Mouse (Mus musculus): ENCODE data around the gene Zfp536.

Gene Zfp536

DNA sequence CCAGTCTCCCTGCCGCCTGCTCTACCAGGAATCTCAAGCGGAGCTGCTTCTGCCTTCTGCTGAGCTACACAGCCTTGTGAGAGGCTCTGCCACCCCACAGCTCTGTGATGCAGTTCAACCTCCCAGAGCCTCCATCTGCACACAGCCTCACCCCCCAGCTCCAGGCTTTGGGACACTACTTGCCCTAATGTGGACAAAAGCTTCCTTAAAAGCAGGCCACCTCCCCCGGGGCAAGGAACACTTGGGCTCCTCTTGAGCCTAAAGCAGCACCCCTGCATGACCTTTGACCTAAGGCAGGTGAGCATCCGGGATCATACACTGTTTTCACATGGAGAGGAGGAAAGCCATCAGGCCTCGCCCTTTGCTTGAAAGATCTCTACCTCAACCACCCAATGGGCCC lies 219.0 kb downstream of the Zfp536 start:
- no peak for DNase-seq (ENCODE audit: low spot score in 2 of 2)

DNA sequence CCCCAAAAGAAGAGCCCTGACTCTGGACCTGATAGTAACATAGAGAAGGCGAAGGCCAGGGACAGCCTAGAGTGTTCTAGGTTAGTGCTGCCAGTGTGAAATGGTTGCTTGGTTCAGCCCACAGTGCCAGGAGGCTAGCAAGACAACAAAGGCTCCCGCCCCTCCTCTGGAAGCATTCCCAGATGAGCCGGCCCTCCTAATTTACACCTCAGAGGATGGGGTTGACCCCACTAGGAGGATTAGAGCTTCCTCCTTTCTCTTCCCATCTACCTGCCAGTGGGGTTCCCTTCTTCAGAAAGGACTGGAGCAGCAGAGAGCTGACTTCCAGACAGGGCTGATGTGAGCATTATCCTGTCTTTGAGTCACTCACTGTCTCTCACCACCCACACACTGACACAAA lies 219.8 kb downstream of the Zfp536 start:
- no peak for DNase-seq (ENCODE audit: low spot score in 2 of 2)

DNA sequence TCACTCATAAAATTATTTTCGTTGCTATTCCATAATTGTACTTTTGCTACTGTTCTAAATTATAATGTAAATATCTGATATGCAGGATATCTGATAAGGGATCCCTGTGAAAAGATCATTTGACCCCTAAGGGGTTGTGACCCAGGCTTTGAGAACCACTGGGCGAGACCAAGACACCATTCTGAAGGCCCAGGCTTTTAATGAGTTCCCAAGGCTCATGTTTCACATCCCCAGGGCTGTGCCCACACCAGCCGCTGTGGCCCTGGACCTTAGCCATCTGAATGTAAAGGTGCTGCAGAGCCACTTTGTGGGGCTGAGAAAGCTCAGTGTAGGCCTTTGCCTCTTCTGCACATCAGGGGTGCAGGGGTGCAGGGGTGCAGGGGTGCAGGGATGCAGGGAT lies 221.1 kb downstream of the Zfp536 start:
- DNase-seq (ENCODE audit: low spot score in 2 of 2), result no peak

DNA sequence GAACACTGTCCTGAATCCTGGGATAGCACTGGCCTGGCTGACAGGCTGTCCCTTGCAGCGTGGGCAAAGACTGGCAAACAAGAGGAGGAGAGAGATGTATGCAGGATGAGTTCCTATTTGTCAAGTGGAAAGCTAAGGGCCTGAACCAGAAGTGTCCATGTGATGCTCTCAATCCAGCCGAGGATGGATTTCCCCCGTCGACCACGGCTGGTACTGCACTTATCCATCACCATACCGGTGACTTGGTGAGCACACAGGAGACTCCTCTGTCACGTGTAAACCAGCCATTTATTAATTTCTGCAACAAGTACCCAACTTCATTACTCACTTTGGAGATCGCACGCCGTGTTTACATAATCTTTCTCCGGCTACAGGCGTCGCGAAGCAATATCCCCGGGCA lies 224.6 kb downstream of the Zfp536 start:
- DNase-seq (ENCODE audit: low spot score in 2 of 2), result no peak

DNA sequence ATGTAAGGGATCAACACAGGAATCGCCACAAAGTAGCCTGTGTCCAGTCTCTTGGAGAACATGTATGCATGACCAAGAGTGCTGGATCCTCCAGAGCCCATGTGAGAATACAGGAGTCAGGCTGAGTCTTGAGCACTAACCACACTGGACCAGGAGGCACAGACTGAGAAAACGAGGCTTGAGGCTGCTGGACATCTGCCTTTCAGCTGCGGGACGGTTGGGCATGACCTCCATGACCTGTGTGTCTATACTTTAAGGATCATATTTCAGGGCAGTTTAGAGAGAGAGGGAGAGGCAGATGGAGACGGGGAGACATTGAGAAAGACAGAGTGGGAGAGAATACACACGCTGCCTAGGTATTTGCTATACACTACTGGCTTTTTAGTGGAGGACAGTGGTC lies 229.4 kb downstream of the Zfp536 start:
- no peak for DNase-seq (ENCODE audit: low spot score in 2 of 2)

DNA sequence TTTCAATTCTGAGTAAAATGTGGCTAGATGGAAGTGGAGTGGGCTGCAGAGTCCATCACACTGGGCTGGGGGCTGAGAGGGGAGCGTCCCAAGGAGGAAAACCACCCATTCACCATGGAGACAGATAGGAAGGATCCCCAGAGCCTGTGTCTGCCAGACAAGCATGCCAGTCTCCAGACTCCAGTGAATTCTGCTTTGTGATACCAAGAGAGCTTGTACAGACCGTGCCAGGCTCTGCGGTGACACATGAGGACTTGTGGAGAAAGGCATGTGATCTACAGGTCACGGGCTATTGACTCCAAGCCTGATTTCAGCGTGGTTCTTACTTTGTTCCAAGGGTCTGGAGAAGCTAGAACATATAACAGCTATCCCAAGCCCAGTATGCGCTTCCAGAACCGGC lies 230.5 kb downstream of the Zfp536 start:
- no peak for DNase-seq (ENCODE audit: low spot score in 2 of 2)

DNA sequence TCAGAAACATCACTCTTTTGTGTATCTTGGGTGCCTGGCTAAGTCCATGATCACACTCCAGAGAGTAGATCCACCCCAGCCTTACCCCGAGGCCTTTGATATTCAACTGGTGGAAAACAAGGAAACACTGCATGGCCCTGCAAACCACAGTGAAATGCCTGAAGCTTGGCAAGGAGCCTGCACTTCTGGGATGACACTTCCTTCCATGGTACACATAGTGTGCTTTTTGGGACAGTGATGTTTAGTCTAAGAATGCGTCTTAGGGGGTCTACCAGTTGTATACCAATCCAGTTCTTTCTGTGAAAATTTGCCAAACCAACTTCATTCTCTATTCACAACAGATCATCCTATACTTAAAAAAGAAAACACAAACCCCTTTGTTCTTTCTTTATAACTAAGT lies 242.3 kb downstream of the Zfp536 start:
- no peak for DNase-seq (ENCODE audit: low spot score in 2 of 2)

DNA sequence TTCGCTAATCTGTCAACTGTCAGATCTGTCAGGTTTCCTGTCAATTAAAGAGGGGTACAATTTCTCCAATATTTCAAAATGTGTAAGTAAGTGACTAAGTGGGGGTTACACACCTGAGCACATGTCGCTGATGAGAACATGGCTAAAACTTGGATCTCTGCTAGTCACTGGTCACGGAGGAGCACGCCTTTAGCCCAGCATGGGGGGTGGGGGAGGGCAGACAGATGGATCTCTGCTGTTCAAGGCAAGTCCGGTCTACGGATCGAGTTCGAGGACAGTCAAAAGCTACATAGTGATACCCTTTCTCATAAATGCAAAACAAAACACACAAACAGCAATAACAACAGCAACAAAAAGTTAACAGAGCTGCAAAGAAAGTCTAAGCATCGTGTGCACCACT lies 245.1 kb downstream of the Zfp536 start:
- no peak for DNase-seq (ENCODE audit: low spot score in 2 of 2)

DNA sequence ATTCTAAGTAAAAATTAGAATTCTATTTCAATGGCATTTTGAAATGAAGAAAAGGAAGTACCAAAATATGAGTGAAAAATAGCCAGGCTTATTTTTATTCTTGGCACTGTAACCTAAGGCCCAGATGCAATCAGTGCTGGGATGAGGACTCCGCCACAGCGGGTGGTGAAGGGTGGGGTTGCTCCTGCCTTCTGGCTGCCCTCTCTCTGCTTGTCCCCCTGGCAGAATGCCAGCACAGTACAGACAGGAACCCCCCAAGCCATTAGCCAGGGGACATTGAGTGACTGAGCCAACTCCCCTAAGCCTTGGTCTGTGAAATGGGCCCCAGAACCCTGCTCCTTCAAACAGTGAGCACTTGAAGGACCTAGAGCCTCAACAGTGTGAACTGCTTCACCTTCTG lies 245.6 kb downstream of the Zfp536 start:
- DNase-seq (ENCODE audit: low spot score in 2 of 2), result no peak

DNA sequence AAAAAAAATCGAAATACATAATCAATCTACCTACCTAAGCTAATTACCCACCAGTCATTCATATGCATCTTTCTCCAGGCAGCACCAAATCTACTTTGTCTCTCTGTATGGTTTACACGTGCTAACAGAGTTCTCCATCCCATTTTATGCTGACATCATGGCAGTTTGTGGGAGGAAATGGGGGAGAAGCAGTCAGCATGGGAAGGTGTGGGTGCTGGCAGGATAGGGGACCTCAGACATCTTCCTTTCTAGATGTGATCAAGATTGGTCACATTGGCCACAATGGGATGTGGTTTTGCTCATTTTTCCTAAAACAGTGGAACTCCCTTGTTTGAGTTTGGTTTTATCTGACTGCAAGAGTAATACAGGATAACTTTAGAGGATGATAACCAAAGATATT lies 252.0 kb downstream of the Zfp536 start:
- no peak for DNase-seq (ENCODE audit: low spot score in 2 of 2)

DNA sequence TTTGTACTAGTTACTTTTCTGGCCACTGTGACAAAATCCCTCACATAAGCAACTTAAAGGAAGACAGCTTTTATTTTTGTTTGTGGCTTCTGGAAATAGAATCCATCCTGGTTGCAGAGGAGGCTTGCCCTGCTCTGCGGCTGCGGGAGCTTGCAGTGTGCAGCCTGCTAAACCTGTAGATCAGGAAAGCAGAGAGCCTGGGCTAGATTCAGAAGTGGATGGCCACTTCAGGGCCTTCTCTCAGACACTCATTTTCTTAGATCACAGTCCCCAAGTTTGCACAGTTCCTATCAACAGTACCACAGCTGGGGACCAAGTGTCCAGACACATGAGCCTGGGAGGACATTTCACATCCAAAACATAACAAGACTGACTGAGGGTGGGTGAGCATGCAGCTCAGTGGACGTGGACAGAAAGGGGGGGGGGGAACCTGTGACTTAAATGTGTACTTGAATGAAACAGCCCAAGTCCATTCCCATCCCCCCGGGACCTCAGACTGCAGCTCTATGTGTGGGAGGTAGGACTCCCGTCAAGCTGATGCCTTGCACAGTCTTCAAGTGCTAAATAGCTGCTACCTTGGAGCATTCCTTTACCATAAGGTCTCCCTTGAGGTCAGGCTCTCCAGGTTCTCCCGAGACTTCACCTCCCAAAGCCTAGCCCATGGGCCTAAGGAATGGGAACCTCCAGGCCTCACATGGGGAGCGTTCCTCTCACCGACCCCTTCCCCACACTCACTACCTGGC lies 262.3 kb downstream of the Zfp536 start:
- no peak for DNase-seq (ENCODE audit: low spot score in 2 of 2)

DNA sequence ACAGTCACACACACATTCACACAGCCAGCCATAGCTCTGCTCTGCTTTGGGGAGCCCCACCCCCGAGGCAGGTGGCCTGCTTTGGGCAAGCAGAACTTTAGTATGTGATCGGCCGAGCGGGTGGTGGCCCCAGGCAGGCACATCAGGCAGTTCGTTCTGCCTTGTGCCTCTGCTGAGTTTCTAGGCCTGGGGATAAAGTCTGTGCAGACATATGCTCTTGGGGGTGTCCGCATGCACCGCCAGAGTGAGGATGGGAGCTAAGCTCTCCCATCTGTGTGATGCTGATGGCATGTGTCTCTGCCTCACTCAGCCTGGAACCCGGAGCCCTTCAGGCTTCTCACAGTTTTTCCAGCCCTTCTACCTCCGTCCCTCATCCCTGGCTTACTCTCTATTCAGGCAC lies 263.7 kb downstream of the Zfp536 start:
- no peak for DNase-seq (ENCODE audit: low spot score in 2 of 2)

DNA sequence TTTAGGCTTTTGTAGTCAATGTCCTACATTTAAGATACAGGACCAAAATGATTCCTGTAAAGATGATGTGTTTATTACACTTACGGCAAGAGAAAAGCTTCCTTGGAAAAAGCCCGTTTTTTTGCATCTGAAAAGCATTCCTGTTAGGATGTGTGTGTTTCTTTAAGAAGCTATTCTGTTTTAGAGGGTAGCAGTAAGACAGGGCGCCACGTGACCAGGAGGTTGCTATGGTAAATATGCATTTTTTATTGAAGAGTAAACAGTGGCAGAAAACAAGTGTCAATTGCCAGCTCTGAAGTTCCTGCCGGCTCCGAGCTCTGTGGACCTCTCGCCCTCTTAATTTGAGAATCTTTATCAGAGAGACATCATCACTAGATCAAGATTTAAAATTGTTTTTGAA lies 267.9 kb downstream of the Zfp536 start:
- DNase-seq (ENCODE audit: low spot score in 2 of 2), result no peak

DNA sequence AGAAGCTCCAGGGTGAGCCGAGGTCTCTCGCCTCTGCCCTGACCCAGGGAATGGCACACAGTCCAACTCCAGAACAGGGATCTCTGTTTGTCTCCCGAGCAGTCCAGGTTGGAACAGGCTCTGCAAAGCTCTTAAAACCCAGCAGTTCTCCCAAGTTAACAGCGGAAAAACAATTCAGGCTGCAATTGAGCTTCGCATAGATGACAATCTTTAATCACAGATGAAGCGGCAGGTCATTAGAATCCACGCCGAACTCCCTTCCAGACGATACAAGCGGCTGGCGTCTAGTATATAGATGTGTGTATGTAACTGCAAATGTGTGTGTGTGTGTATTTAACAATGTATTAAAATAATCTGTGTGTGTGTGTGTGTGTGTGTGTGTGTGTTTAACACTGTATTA lies 268.3 kb downstream of the Zfp536 start:
- no peak for DNase-seq (ENCODE audit: low spot score in 2 of 2)

DNA sequence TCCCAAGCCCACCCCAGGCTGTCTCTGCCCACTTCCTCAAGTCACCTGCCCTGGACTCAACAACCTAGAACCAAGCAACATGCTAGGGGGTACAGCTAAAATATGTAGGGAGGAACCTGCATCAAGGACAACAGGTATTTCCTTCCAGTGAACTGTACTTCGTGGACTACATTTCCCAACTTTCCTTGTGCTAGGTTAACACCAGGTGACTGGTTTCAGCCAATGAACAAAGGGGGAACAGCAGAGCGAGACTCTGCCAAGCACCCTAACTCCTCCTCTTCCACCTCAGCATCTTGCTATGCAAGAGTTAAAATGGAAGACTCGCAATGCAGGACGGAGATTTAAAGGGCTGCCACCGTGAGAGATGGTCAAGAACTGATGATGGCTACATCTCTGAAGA lies 274.6 kb downstream of the Zfp536 start:
- no peak for DNase-seq (ENCODE audit: low spot score in 2 of 2)

DNA sequence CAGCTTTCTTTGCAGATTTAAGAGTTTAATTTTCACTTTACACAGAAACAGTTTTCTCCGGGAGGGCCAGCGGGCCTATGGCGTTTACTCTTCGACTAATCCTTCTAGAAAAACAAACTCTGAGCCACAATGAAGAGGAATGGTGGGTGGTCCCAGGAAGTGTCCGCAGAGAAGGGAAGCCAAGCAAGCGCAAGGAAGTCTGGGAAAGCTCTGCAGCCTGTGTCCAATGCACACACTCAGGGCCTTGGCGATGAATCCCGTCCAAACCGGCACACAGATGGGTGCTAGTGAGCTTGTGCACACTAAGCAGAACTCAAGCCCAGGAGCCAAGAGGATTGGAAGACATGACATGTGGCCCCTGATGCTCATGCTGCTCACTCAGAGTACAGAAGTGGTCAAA lies 276.9 kb downstream of the Zfp536 start:
- DNase-seq (ENCODE audit: low spot score in 2 of 2), result no peak

DNA sequence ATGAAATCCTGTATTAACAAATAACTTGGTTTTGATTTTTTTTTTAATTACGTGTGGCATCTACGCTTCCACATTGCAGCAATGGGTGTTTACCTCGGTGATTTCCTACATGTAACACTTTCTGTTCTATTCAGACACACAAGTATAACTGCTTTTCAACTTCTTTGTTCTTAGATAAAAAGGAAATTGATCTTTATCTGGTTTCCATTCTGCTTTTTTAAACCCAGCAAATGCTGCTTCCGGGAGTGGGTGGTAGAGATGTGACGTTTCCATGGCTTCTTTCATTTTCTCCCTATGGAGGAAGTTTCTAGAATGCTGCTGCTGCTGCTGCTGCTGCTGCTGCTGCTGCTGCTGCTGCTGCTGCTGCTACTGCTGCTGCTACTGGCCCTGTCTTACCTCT lies 283.1 kb downstream of the Zfp536 start:
- DNase-seq (ENCODE audit: low spot score in 2 of 2), result no peak

DNA sequence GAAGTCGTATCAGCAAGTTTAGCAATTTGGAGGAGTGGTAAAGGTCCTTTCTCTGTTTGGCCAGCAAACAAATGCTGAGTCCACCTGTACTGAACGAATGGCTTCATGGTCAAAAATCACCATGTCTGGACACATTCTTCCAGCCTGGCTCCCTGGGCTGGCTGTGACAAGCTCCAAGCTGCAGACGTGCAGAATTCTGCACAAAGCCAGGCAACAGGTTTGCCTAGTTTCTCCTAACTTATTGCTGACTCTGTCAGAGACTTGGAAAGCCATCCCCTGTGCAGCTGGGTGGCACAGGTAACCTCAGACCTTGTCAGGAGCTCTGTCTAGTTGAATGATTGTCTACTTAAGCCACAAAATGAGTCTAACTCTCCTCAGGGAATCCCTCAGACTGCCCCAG lies 288.5 kb downstream of the Zfp536 start:
- no peak for DNase-seq (ENCODE audit: low spot score in 2 of 2)

DNA sequence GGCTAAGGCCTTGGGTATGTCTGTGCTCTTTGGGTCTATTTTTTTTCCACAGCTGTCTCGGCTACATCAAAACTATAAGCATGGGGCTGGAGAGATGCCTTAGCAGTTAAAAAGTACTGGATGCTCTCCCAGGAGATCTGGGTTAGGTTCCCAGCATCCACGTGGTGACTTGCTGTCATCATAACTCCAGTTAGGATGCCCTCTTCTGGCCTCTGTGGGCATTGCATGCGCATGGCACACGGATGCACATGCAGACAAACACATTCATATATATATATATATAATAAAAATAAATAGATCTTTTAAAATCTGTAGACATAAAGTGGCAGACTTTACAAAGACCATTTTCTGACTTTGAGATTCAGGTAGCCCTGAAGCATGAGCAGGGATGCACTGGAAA lies 290.9 kb downstream of the Zfp536 start:
- no peak for DNase-seq (ENCODE audit: low spot score in 2 of 2)

DNA sequence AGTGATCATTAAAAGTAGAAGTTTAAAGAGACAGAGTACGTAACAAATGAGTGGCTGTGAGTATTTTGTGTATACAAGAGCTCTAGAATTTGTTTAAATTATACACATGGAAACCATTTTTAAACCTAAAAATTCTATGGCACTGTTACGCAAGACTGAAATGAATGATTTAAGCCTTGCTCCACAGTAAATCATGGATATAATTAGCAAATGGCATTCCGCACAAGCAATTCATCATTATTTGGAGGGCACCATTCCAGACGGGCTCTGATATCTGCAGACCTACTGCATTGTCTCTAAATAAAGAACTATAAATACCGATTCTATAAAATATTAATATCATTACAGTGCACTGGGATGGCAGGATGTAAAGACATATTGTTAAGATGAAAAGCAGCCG lies 292.3 kb downstream of the Zfp536 start:
- no peak for DNase-seq (ENCODE audit: low spot score in 2 of 2)

DNA sequence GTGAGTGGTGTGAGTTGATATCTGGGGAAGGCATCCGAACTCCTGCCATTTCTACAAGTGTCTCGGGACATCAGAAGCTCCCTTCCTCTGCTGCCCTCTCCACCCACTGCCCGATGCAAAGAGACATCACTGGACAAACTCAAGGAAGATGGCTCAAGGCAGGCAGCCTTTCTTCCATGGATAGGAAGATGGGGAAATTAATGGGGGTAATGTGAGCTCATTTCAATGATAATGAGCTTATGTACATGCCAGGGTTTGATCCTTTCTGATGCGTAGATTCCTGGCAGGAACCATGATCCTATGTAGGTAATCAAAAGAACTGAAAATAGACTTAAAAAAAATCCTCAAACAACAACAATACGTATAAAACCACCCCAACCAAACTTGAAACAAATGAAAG lies 296.1 kb downstream of the Zfp536 start:
- no peak for DNase-seq (ENCODE audit: low spot score in 2 of 2)

DNA sequence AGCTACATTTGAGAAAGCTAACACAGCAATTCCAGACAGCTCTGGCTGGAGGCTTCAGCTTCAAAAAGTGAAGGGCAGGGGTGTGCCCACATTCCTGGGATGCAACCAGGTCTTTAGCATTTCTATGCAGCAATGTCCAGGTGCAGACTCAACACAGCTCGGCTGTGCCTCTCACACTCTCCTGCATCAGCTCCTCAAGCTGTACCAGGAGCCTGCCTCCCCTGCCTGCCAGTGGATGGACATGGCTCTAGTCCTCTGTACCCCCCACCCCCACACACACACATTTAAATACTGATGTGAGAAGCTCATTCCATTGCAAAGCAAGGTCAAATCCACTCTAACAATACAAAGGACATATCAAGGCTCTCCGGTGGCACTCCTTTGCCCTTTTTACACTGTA lies 298.0 kb downstream of the Zfp536 start:
- DNase-seq (ENCODE audit: low spot score in 2 of 2), result no peak

DNA sequence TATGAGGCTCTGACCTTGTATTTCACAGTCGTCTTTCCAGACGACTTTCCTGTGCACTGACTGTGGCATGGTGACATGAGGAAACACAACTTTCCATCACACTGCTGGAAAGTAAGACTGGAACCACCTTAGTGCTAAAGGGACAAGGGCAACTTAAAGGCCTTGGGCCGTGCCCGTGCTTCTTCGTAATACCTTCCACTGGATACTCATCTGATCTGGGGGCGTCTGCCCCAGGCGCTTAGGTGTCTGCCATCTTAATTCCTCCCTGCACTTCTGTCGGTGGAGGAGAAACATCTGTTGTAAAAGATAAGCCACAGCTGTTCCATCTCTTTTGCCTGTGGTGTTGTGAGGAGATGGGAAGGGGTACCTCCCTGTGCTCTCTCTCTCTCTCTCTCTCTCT lies 299.2 kb downstream of the Zfp536 start:
- DNase-seq (ENCODE audit: low spot score in 2 of 2), result no peak

DNA sequence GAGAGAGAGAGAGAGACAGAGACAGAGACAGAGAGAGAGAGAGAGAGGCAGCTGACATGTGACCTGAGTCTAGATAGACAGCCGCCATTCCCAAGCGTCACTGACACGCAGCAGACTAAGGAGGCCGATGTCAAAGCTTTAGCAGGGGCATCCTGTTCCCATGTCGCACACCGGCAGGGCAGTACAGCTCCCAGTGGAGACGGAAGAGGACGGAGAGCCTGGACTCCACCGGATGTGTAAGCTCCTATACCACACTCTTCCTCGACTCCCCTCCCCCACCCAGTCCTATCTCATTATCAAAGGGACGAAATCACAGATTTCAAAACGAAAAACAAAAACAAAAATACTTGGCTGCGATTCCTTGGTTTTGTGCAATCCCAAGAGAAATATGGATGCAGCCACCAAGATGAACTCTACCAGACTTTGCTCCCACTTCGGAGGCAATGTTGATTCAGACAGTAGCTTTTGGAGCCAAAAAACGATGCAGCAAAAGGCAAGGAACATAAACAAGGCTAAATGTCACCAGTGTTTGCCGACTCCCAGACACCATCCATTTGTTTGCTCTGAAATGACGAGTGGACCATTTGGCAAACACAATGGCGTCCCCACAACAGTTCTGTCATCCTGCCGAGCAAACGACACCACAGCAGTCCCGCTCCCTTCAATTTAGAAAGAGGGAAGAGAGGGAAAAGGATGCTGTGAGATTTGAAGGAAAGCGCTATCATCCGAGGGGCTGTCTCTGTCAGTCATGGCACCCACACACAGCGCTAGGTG lies 299.9 kb downstream of the Zfp536 start:
- DNase-seq (ENCODE audit: low spot score in 2 of 2), result no peak
